Mouse (Mus musculus) spleen, adult 2 months (tissue): Measurements from ENCODE around the gene Ngef.

Experiments used
- CTCF ChIP-seq: fragments of 200-500 bp; IDR thresholded peaks from 2 replicates; pipeline ENCODE4 v1.5.1; 2011; ENCODE audit warnings: mild to moderate bottlenecking, inconsistent platforms; ENCODE audit not compliant: insufficient read depth, insufficient read length, insufficient replicate concordance; ENCODE audit errors: extremely low read depth
- POLR2A ChIP-seq: fragments of 200-500 bp; IDR thresholded peaks from 2 replicates; pipeline ENCODE4 v1.6.1; 2011; ENCODE audit warnings: low read depth, low read length, inconsistent platforms

GRCm38 (mm10) chr1:87527191-87527590 lies 46.5 kb downstream of the Ngef start:
- TF ChIP-seq CTCF (no peak), POLR2A (no peak)
